Mouse (Mus musculus) G1E (cell line): Measurements from ENCODE around the gene Homer1.

Experiments used
- CTCF ChIP-seq: IDR thresholded peaks from 2 replicates; pipeline ENCODE4 v1.5.1; 2012; ENCODE audit warnings: low read depth, low read length, inconsistent platforms, mixed read lengths
- GATA1 ChIP-seq: IDR thresholded peaks from 2 replicates; pipeline ENCODE4 v1.6.1; 2012; ENCODE audit warnings: borderline replicate concordance, low read length, inconsistent platforms, mixed read lengths
- GATA2 ChIP-seq: IDR thresholded peaks from 2 replicates; pipeline ENCODE4 v1.6.1; 2012; ENCODE audit warnings: low read depth, low read length, inconsistent platforms, borderline replicate concordance
- POLR2AphosphoS5 ChIP-seq: IDR thresholded peaks from 2 replicates; pipeline ENCODE4 v1.6.1; 2012; ENCODE audit warnings: low read depth, low read length, inconsistent platforms; ENCODE audit not compliant: insufficient replicate concordance
- TAL1 ChIP-seq: conservative IDR thresholded peaks from 2 replicates; pipeline ENCODE4 v1.6.1; 2012; ENCODE audit warnings: low read depth, low read length, inconsistent platforms, mixed read lengths

GRCm38 (mm10) chr13:93345854-93346253, 46.4 kb downstream of the Homer1 start:
- TF ChIP-seq CTCF (no peak), POLR2AphosphoS5 (no peak), TAL1 (peak; percentile 70), GATA1 (no peak), GATA2 (no peak)
